7 mouse cellular contexts compared by ENCODE assay signal in genomic region chr8:126970579-126971313, GRCm38 (mm10). TPM values are rescaled to one million over a fixed set of nuclear protein-coding genes. Genes with fewer than 3 reads are reported as not detected.
DNase-seq lines count a peak whose midpoint lies in the region; ATAC-seq lines count a peak whose summit lies in the region.

Rbm34 (minus strand) TSS chr8:126971071.

- peak; percentile 97 for ATAC-seq in intestine, embryonic 15.5 days

- H3K9me3 ChIP-seq in intestine, embryonic 15.5 days: no peaks in the 10 kb centered on the region
- no peaks in the 10 kb centered on the region for H3K9me3 ChIP-seq in midbrain, embryonic 10.5 days (replicated peaks)

- peaks cover 8% of the 10 kb centered on the region; the same call in 1 of the 2 replicates for H3K36me3 ChIP-seq in intestine, embryonic 15.5 days
- peaks cover 36% of the 10 kb centered on the region for H3K36me3 ChIP-seq in midbrain, embryonic 10.5 days

- H3K4me2 ChIP-seq in intestine, embryonic 15.5 days (replicated peaks): peak within 1 kb of the TSS; percentile 82

- no peaks in the 10 kb centered on the region for H3K27me3 ChIP-seq in intestine, embryonic 15.5 days (replicated peaks)
- no peaks in the 10 kb centered on the region for H3K27me3 ChIP-seq in midbrain, embryonic 10.5 days (ENCODE audit: low read depth, poor library complexity, severe bottlenecking)

- peak within 1 kb of the TSS; percentile 94 for H3K4me3 ChIP-seq in intestine, embryonic 15.5 days (replicated peaks)
- peak within 1 kb of the TSS; percentile 99 for H3K4me3 ChIP-seq in midbrain, embryonic 10.5 days

- peak; percentile 86 to 91 for DNase-seq in adrenal gland, adult 18-20 months (ENCODE audit: low spot score in 2 of 2)
- peak; percentile 97 for DNase-seq in embryo, embryonic 11 days
- DNase-seq in gastrocnemius, postnatal 36 days: peak; percentile 89 to 92
- DNase-seq in left cerebral cortex, postnatal 25 days (ENCODE audit: low spot score in 2 of 2): peak; percentile 90 to 95
- peak; percentile 91 for DNase-seq in midbrain, embryonic 10.5 days (ENCODE audit: low spot score)
- peak; percentile 92 for DNase-seq in right cerebral cortex, postnatal 4 days

- intact Hi-C loops in gastrocnemius, postnatal 36 days (cut with DNase I): loop anchor here (1.0 to 10.0 kb wide), 3 partner anchors 26 to 676 kb away; partner anchors contain the start of gene Slc35f3
- intact Hi-C loops in left cerebral cortex, postnatal 25 days (cut with DNase I): loop anchor here (5.0 kb wide), 1 partner anchor 488 kb away; no protein-coding TSS in a partner anchor

- H3K4me1 ChIP-seq in intestine, embryonic 15.5 days (replicated peaks): peaks cover 7% of the 10 kb centered on the region
- H3K4me1 ChIP-seq in midbrain, embryonic 10.5 days: peaks cover 12% of the 10 kb centered on the region

- peak within 1 kb of the TSS; percentile 85 for H3K9ac ChIP-seq in intestine, embryonic 15.5 days

- peak within 1 kb of the TSS; percentile 62 for H3K27ac ChIP-seq in intestine, embryonic 15.5 days
- peak within 1 kb of the TSS; percentile 87 for H3K27ac ChIP-seq in midbrain, embryonic 10.5 days (replicated peaks)

- WGBS in intestine, embryonic 15.5 days: under 1% methylated on average over 50 of the region's 50 CpGs
- under 1% methylated on average over 50 of the region's 50 CpGs for WGBS in midbrain, embryonic 10.5 days

RNA-seq across cellular contexts. Expression of gene Rbm34, which starts in this region (rescaled TPM):
- 10 to 100 TPM; 10.8 to 11.3 TPM for total RNA-seq in adrenal gland, adult 18-20 months (2021)
- total RNA-seq in gastrocnemius, postnatal 36 days (2021): 1 to 10 TPM; 3.4 to 5.1 TPM
- polyA plus RNA-seq in intestine, embryonic 15.5 days (2015; fragmentation: Nextera tagmentation; extraction: Ambion mirVana): 24.8 and 30.0 TPM in 2 replicates
- 10 to 100 TPM; 13.2 to 14.2 TPM for total RNA-seq in left cerebral cortex, postnatal 25 days (2021)
- 23.8 and 25.3 TPM in 2 replicates for polyA plus RNA-seq in midbrain, embryonic 10.5 days (2016; fragmentation: Nextera tagmentation; extraction: Ambion mirVana)

Comparison
In these comparisons a context has a peak if more than half of its experiments do, and no peak if none do; other contexts are left out.
1. Peak in every context shown above with its lines: DNase-seq, ATAC-seq, H3K4me3 ChIP-seq and H3K27ac ChIP-seq.